ENCODE assay signal across 16 mouse cellular contexts in genomic region chr4:143141645-143142259, GRCm38 (mm10).
DNase-seq lines count a peak whose midpoint lies in the region; ATAC-seq and TF ChIP-seq lines count a peak whose summit lies in the region.
"Had no signal": no experiment of that assay in that cellular context is flagged by ENCODE, and none has a peak within 500 bp of the region (broad histone marks: within the 10 kb centered on the region; RNA-seq: fewer than 3 reads in every experiment).

No protein-coding gene starts in this region.

- H3K4me2 ChIP-seq in intestine, embryonic 15.5 days (replicated peaks) = peak overlapping the region; percentile 41
- H3K4me2 ChIP-seq in heart, embryonic 11.5 days = no peak overlapping the region

- DNase-seq in spleen, adult 2 months (ENCODE audit: low read depth in 1 of 2, low spot score in 2 of 2) = peak; percentile 11 to 40
- DNase-seq in spleen, adult 12 weeks (ENCODE audit: low spot score) = no peak
- no peak for DNase-seq in thymus, postnatal 10 days (ENCODE audit: low spot score in 2 of 2)
- DNase-seq in MN1 (ENCODE audit: low spot score) = no peak
- DNase-seq: adrenal gland, adult 2 months; cerebellum, adult 8-10 months; embryo, embryonic 11 days; gastrocnemius, postnatal 36 days; kidney, postnatal 36 days; thymus, adult 2 months had no signal

- H3K36me3 ChIP-seq in spleen, adult 2 months (ENCODE audit: control insufficient read depth, insufficient read depth, low read length) = peaks cover 8% of the 10 kb centered on the region
- 0 out of 2 replicates have a peak, but pooled peaks cover 4% of the 10 kb centered on the region for H3K36me3 ChIP-seq in intestine, embryonic 15.5 days
- H3K36me3 ChIP-seq in heart, embryonic 11.5 days (ENCODE audit: control insufficient read depth, insufficient read depth, low read length) = peaks cover 7% of the 10 kb centered on the region; the same call in 1 of the 2 replicates

- peaks cover 20% of the 10 kb centered on the region for H3K4me1 ChIP-seq in spleen, adult 2 months (ENCODE audit: control insufficient read depth, insufficient read depth, insufficient read length)
- 0 out of 2 replicates have a peak, but pooled peaks cover 4% of the 10 kb centered on the region for H3K4me1 ChIP-seq in intestine, embryonic 15.5 days (replicated peaks)
- peaks cover 11% of the 10 kb centered on the region for H3K4me1 ChIP-seq in heart, embryonic 11.5 days (ENCODE audit: control insufficient read depth, insufficient read depth, low read length)

- peak overlapping the region; percentile 76 for H3K27ac ChIP-seq in spleen, adult 2 months (ENCODE audit: insufficient read depth, low read length)
- peak overlapping the region; percentile 58; the same call in 1 of the 2 replicates for H3K27ac ChIP-seq in intestine, embryonic 15.5 days
- no peak overlapping the region for H3K27ac ChIP-seq in heart, embryonic 11.5 days (ENCODE audit: low read depth, low read length)

- no peak for TF ChIP-seq POLR2A in spleen, adult 2 months (IDR thresholded peaks at IDR 0.05; ENCODE audit: low read depth, low read length)

- 29% methylated on average over 12 of the region's 12 CpGs for WGBS in spleen, adult 2 months
- 51% methylated on average over 12 of the region's 12 CpGs for WGBS in intestine, embryonic 15.5 days
- 83% methylated on average over 12 of the region's 12 CpGs for WGBS in heart, embryonic 11.5 days (ENCODE audit: insufficient replicate concordance)

- TF ChIP-seq CTCF in spleen, adult 2 months (IDR thresholded peaks at IDR 0.05; ENCODE audit: extremely low read depth, insufficient read depth, insufficient read length, insufficient replicate concordance) = no peak

- H3K9ac ChIP-seq in intestine, embryonic 15.5 days = no peak overlapping the region
- no peak overlapping the region for H3K9ac ChIP-seq in heart, embryonic 11.5 days (ENCODE audit: low read depth, low read length)

- peak; percentile 89 for ATAC-seq in intestine, embryonic 15.5 days
- ATAC-seq in megakaryocyte progenitor cell, adult 5-6 weeks (replicated peaks; ENCODE audit: poor library complexity) = peak; percentile 80
- no peak for ATAC-seq in heart, embryonic 11.5 days (replicated peaks; ENCODE audit: insufficient number of reproducible peaks, low FRiP score, low TSS enrichment)
- ATAC-seq: forebrain, embryonic 16.5 days; Patski had no signal

- H3K4me3 ChIP-seq in spleen, adult 2 months (ENCODE audit: extremely low read depth, insufficient read depth, insufficient read length) = no peak overlapping the region
- H3K4me3 ChIP-seq in intestine, embryonic 15.5 days (replicated peaks) = no peak overlapping the region
- no peak overlapping the region for H3K4me3 ChIP-seq in heart, embryonic 11.5 days (ENCODE audit: low read depth, low read length)
- H3K4me3 ChIP-seq: myocyte had no signal

- no peaks in the 10 kb centered on the region for H3K27me3 ChIP-seq in spleen, adult 2 months (ENCODE audit: control insufficient read depth, insufficient read depth, low read length)
- H3K27me3 ChIP-seq in intestine, embryonic 15.5 days (replicated peaks) = no peaks in the 10 kb centered on the region
- H3K27me3 ChIP-seq in heart, embryonic 11.5 days (ENCODE audit: control insufficient read depth, insufficient read depth, low read length) = no peaks in the 10 kb centered on the region
- H3K27me3 ChIP-seq: Patski had no signal

- no peaks in the 10 kb centered on the region for H3K9me3 ChIP-seq in intestine, embryonic 15.5 days
- no peaks in the 10 kb centered on the region for H3K9me3 ChIP-seq in heart, embryonic 11.5 days (replicated peaks; ENCODE audit: control insufficient read depth, low read length)

Comparison
In these comparisons a context has a peak if more than half of its experiments do, and no peak if none do; other contexts are left out.
1. DNase-seq: peak in spleen, adult 2 months (2 of 2); none in spleen, adult 12 weeks (single experiment), thymus, postnatal 10 days (0 of 2) and MN1 (single experiment).